ENCODE assay signal across 23 mouse cellular contexts in genomic region chr2:110373186-110373585, GRCm38 (mm10). TPM values are rescaled to one million over a fixed set of nuclear protein-coding genes. Genes with fewer than 3 reads are reported as not detected.
DNase-seq lines count a peak whose midpoint lies in the region; ATAC-seq and TF ChIP-seq lines count a peak whose summit lies in the region.
"Had no signal": no experiment of that assay in that cellular context is flagged by ENCODE, and none has a peak within 500 bp of the region (broad histone marks: within the 10 kb centered on the region; RNA-seq: fewer than 3 reads in every experiment).

No protein-coding gene starts in this region.

- H3K4me2 ChIP-seq in midbrain, embryonic 13.5 days (replicated peaks): no peak overlapping the region
- no peak overlapping the region for H3K4me2 ChIP-seq in midbrain, embryonic 16.5 days (ENCODE audit: low read length)
- H3K4me2 ChIP-seq: embryonic facial prominence, embryonic 15.5 days; forebrain, embryonic 12.5 days; hindbrain, embryonic 12.5 days had no signal

- H3K4me3 ChIP-seq in gastrocnemius, adult 2 months: no peak overlapping the region
- H3K4me3 ChIP-seq in midbrain, embryonic 13.5 days (replicated peaks): no peak overlapping the region
- no peak overlapping the region for H3K4me3 ChIP-seq in midbrain, embryonic 10.5 days
- H3K4me3 ChIP-seq in midbrain, embryonic 16.5 days (ENCODE audit: low read depth, low read length): no peak overlapping the region
- H3K4me3 ChIP-seq: embryonic facial prominence, embryonic 15.5 days; erythroblast, embryonic 14.5 days; forebrain, embryonic 12.5 days; heart, embryonic 10.5 days; hindbrain, embryonic 12.5 days had no signal

- no peak for TF ChIP-seq CTCF in gastrocnemius, adult 2 months (IDR thresholded peaks at IDR 0.05)

- peak overlapping the region; percentile 20; the same call in 1 of the 2 replicates for H3K27ac ChIP-seq in gastrocnemius, adult 2 months
- H3K27ac ChIP-seq in midbrain, embryonic 13.5 days: no peak overlapping the region
- no peak overlapping the region for H3K27ac ChIP-seq in midbrain, embryonic 10.5 days (replicated peaks)
- no peak overlapping the region for H3K27ac ChIP-seq in midbrain, embryonic 16.5 days (ENCODE audit: low read length)
- H3K27ac ChIP-seq: embryonic facial prominence, embryonic 15.5 days; forebrain, embryonic 12.5 days; heart, embryonic 10.5 days; hindbrain, embryonic 12.5 days had no signal

- 22% methylated on average over 2 of the region's 2 CpGs for WGBS in midbrain, embryonic 13.5 days
- WGBS in midbrain, embryonic 10.5 days: 29% methylated on average over 2 of the region's 2 CpGs
- WGBS in midbrain, embryonic 16.5 days: 30% methylated on average over 2 of the region's 2 CpGs

- H3K27me3 ChIP-seq in midbrain, embryonic 13.5 days: no peaks in the 10 kb centered on the region
- no peaks in the 10 kb centered on the region for H3K27me3 ChIP-seq in midbrain, embryonic 10.5 days (ENCODE audit: low read depth, poor library complexity, severe bottlenecking)
- H3K27me3 ChIP-seq in midbrain, embryonic 16.5 days (ENCODE audit: control insufficient read depth, insufficient read depth, low read depth, low read length): no peaks in the 10 kb centered on the region
- H3K27me3 ChIP-seq: embryonic facial prominence, embryonic 15.5 days; forebrain, embryonic 12.5 days; hindbrain, embryonic 12.5 days had no signal

- intact Hi-C loops in gastrocnemius, adult 2 months (cut with DNase I): no loop called here

- no peak overlapping the region for H3K9ac ChIP-seq in midbrain, embryonic 13.5 days (replicated peaks)
- H3K9ac ChIP-seq in midbrain, embryonic 16.5 days (ENCODE audit: low read depth, low read length): no peak overlapping the region
- H3K9ac ChIP-seq: embryonic facial prominence, embryonic 15.5 days; forebrain, embryonic 12.5 days; hindbrain, embryonic 12.5 days had no signal

- peaks cover 3% of the 10 kb centered on the region for H3K4me1 ChIP-seq in midbrain, embryonic 13.5 days (replicated peaks)
- peaks cover 7% of the 10 kb centered on the region; the same call in 1 of the 2 replicates for H3K4me1 ChIP-seq in midbrain, embryonic 10.5 days
- H3K4me1 ChIP-seq in midbrain, embryonic 16.5 days (ENCODE audit: control insufficient read depth, insufficient read depth, low read length): 0 out of 2 replicates have a peak, but pooled peaks cover 2% of the 10 kb centered on the region
- H3K4me1 ChIP-seq: embryonic facial prominence, embryonic 15.5 days; heart, embryonic 10.5 days; hindbrain, embryonic 12.5 days had no signal

- DNase-seq in gastrocnemius, adult 2 months: no peak
- no peak for DNase-seq in gastrocnemius, postnatal 25 days
- DNase-seq in midbrain, embryonic 10.5 days (ENCODE audit: low spot score): no peak
- DNase-seq in R1 (ENCODE audit: low read depth, low spot score): peak; percentile 26
- no peak for DNase-seq in layer of hippocampus, postnatal 25 days (ENCODE audit: extremely low spot score in 1 of 2, low spot score in 1 of 2)
- DNase-seq: adrenal gland, postnatal 14 days; cerebellum, adult 18-20 months; cerebellum, adult 9-11 months; cerebellum, postnatal 36 days; heart, adult 18-20 months; heart, postnatal 10 days; heart, postnatal 4 days had no signal

- H3K36me3 ChIP-seq in midbrain, embryonic 13.5 days: no peaks in the 10 kb centered on the region
- H3K36me3 ChIP-seq in midbrain, embryonic 10.5 days: no peaks in the 10 kb centered on the region
- H3K36me3 ChIP-seq in midbrain, embryonic 16.5 days (ENCODE audit: control insufficient read depth, insufficient read depth, low read length): no peaks in the 10 kb centered on the region
- H3K36me3 ChIP-seq: embryonic facial prominence, embryonic 15.5 days; forebrain, embryonic 12.5 days; heart, embryonic 10.5 days; hindbrain, embryonic 12.5 days had no signal

- ATAC-seq in midbrain, embryonic 13.5 days: 0 out of 2 replicates have a peak, but pooled peaks have one; percentile 48
- ATAC-seq in midbrain, embryonic 16.5 days: peak; percentile 11; the same call in 1 of the 2 replicates
- ATAC-seq: activated CD4-positive, CD25-positive, alpha-beta regulatory T cell, adult 4 months; hindbrain, embryonic 16.5 days; inflammation-experienced regulatory T-cells, adult 6 months had no signal

- no peaks in the 10 kb centered on the region for H3K9me3 ChIP-seq in midbrain, embryonic 13.5 days
- H3K9me3 ChIP-seq in midbrain, embryonic 10.5 days (replicated peaks): no peaks in the 10 kb centered on the region
- no peaks in the 10 kb centered on the region for H3K9me3 ChIP-seq in midbrain, embryonic 16.5 days (replicated peaks; ENCODE audit: control insufficient read depth, low read length, poor library complexity, severe bottlenecking)
- H3K9me3 ChIP-seq: embryonic facial prominence, embryonic 15.5 days; forebrain, embryonic 12.5 days; heart, embryonic 10.5 days; hindbrain, embryonic 12.5 days had no signal

RNA-seq across cellular contexts. Expression of gene Fibin, which starts 10.2 kb away (rescaled TPM):
- total RNA-seq in gastrocnemius, adult 2 months (2021): 10 to 100 TPM; 21.1 to 24.1 TPM
- total RNA-seq in gastrocnemius, postnatal 25 days (2021): 10 to 100 TPM in 1 of 2 experiments, 1 to 10 TPM in 1; 9.0 to 12.4 TPM
- 0.76 and 1.1 TPM in 2 replicates for polyA plus RNA-seq in midbrain, embryonic 13.5 days (2015; fragmentation: Nextera tagmentation; extraction: Ambion mirVana)
- polyA plus RNA-seq in midbrain, embryonic 10.5 days (2016; fragmentation: Nextera tagmentation; extraction: Ambion mirVana): 0.38 and 1.1 TPM in 2 replicates
- polyA plus RNA-seq in midbrain, embryonic 16.5 days (2015; fragmentation: Nextera tagmentation; extraction: Ambion mirVana): 2.4 and 4.4 TPM in 2 replicates
- 1 to 10 TPM; 1.6 to 3.7 TPM for total RNA-seq in layer of hippocampus, postnatal 25 days (2021)
- total RNA-seq: ES-E14 had no signal
- polyA plus RNA-seq: activated CD4-positive, CD25-positive, alpha-beta regulatory T cell, adult 4 months; erythroblast, embryonic 14.5 days; inflammation-experienced regulatory T-cells, adult 6 months had no signal

RNA-seq across cellular contexts. Expression of gene Bbox1, which starts 58.8 kb away (rescaled TPM):
- under 1 TPM in 1 of 2 experiments, not detected in 1; 0.08 TPM for total RNA-seq in gastrocnemius, adult 2 months (2021)
- under 1 TPM in 1 of 2 experiments, not detected in 1; 0.16 TPM for total RNA-seq in gastrocnemius, postnatal 25 days (2021)
- polyA plus RNA-seq in midbrain, embryonic 13.5 days (2015; fragmentation: Nextera tagmentation; extraction: Ambion mirVana): 0.06 and 0.07 TPM in 2 replicates
- polyA plus RNA-seq in midbrain, embryonic 10.5 days (2016; fragmentation: Nextera tagmentation; extraction: Ambion mirVana): not detected in 2 replicates
- 0.65 and 1.1 TPM in 2 replicates for polyA plus RNA-seq in midbrain, embryonic 16.5 days (2015; fragmentation: Nextera tagmentation; extraction: Ambion mirVana)
- total RNA-seq in layer of hippocampus, postnatal 25 days (2021): under 1 TPM; 0.23 to 0.69 TPM
- total RNA-seq: ES-E14 had no signal
- polyA plus RNA-seq: erythroblast, embryonic 14.5 days; forebrain, embryonic 12.5 days; hindbrain, embryonic 12.5 days; inflammation-experienced regulatory T-cells, adult 6 months had no signal
